Mouse (Mus musculus) lung, embryonic 16.5 days (tissue): Measurements from ENCODE around the gene Dll4. TPM values are rescaled to one million over a fixed set of nuclear protein-coding genes. Genes with fewer than 3 reads are reported as not detected.

Experiments used
- ATAC-seq: fragments of 200-750 bp; cut with Nextera tagmentation; 2 replicates; pipeline ENCODE4 v1.8.0; 2017; ENCODE audit warnings: low read depth, mild to moderate bottlenecking, moderate library complexity
- H3K27ac ChIP-seq: fragments of 300-500 bp; sonication (generic); 2 replicates; pipeline ENCODE4 v1.5.1; 2014; ENCODE audit warnings: mild to moderate bottlenecking, control low read depth, low read length
- H3K27me3 ChIP-seq: fragments of 300-500 bp; sonication (generic); 2 replicates; pipeline ENCODE4 v1.6.1; 2014; ENCODE audit warnings: low read depth, low read length, mixed read lengths; ENCODE audit not compliant: control insufficient read depth, insufficient read depth
- H3K36me3 ChIP-seq: fragments of 300-500 bp; sonication (generic); 2 replicates; pipeline ENCODE4 v1.6.1; 2014; ENCODE audit warnings: low read length; ENCODE audit not compliant: control insufficient read depth, insufficient read depth
- H3K4me1 ChIP-seq: fragments of 300-500 bp; sonication (generic); replicated peaks from 2 replicates; pipeline ENCODE4 v1.6.1; 2014; ENCODE audit warnings: low read length, mixed read lengths; ENCODE audit not compliant: control insufficient read depth, insufficient read depth
- H3K4me2 ChIP-seq: fragments of 300-500 bp; sonication (generic); 2 replicates; pipeline ENCODE4 v1.6.1; 2014; ENCODE audit warnings: low read depth, low read length, control low read depth
- H3K4me3 ChIP-seq: fragments of 300-500 bp; sonication (generic); 2 replicates; pipeline ENCODE4 v1.5.1; 2014; ENCODE audit warnings: mild to moderate bottlenecking, low read length, control low read depth
- H3K9ac ChIP-seq: fragments of 300-500 bp; sonication (generic); 2 replicates; pipeline ENCODE4 v1.6.1; 2014; ENCODE audit warnings: low read length, control low read depth
- H3K9me3 ChIP-seq: fragments of 300-500 bp; sonication (generic); 2 replicates; pipeline ENCODE4 v1.6.1; 2016; ENCODE audit warnings: low read length; ENCODE audit not compliant: control insufficient read depth
- WGBS: fragments of 180-500 bp; shearing (Covaris S2); extraction: QIAGEN DNeasy Blood & Tissue Kit; methylation state at CpG from one replicate; pipeline ENCODE4 v1.1.7; 2014; 5-methylcytosine and 5-hydroxymethylcytosine counted together
- polyA plus RNA-seq: library from polyadenylated mRNA; unstranded; fragments of >200 nt; fragmentation: Nextera tagmentation; extraction: Ambion mirVana; gene quantifications from 2 replicates; pipeline ENCODE4 v1.2.1, GENCODE M21; 2015

The Dll4 gene
- polyA plus RNA-seq, 1 experiment from 2014 or later, result 14.6 TPM

GRCm38 (mm10) chr2:119302876-119303275, 22.7 kb upstream of the Dll4 start:
- H3K4me2 ChIP-seq, result no peak overlapping the region
- WGBS, result 67% methylated on average over 6 of the region's 6 CpGs
- H3K27ac ChIP-seq, result no peak overlapping the region
- H3K36me3 ChIP-seq, result peaks cover 4% of the 10 kb centered on the region
- H3K27me3 ChIP-seq, result no peaks in the 10 kb centered on the region
- H3K9ac ChIP-seq, result no peak overlapping the region
- ATAC-seq, result no peak
- H3K9me3 ChIP-seq, result no peaks in the 10 kb centered on the region
- H3K4me1 ChIP-seq, result peaks cover 16% of the 10 kb centered on the region
- H3K4me3 ChIP-seq, result no peak overlapping the region

- H3K4me3 ChIP-seq, result no peak overlapping the region
- no peaks in the 10 kb centered on the region for H3K36me3 ChIP-seq
- no peak overlapping the region for H3K4me2 ChIP-seq
- peaks cover 16% of the 10 kb centered on the region for H3K4me1 ChIP-seq
- no peaks in the 10 kb centered on the region for H3K9me3 ChIP-seq
- peak overlapping the region; percentile 51; the same call in 1 of the 2 replicates for H3K27ac ChIP-seq
- ATAC-seq, result no peak
- WGBS, result 43% methylated on average over 3 of the region's 3 CpGs
- no peak overlapping the region for H3K9ac ChIP-seq
- no peaks in the 10 kb centered on the region for H3K27me3 ChIP-seq
These were observed 21.2 kb upstream of the Dll4 start for GRCm38 (mm10) chr2:119304391-119304790.

GRCm38 (mm10) chr2:119304798-119305208, 20.8 kb upstream of the Dll4 start:
- Histone ChIP-seq H3K27ac (0 out of 2 replicates have a peak overlapping the region, but pooled peaks have one; percentile 3), H3K36me3 (no peaks in the 10 kb centered on the region), H3K4me2 (no peak overlapping the region), H3K9me3 (no peaks in the 10 kb centered on the region), H3K4me3 (no peak overlapping the region), H3K27me3 (no peaks in the 10 kb centered on the region), H3K4me1 (peaks cover 14% of the 10 kb centered on the region), H3K9ac (no peak overlapping the region)
- peak; percentile 86 for ATAC-seq
- WGBS, result 21% methylated on average over 3 of the region's 3 CpGs

- H3K27ac ChIP-seq, result peak overlapping the region; percentile 35
- no peak overlapping the region for H3K9ac ChIP-seq
- ATAC-seq, result peak; percentile 41; the same call in 1 of the 2 replicates
- no peaks in the 10 kb centered on the region for H3K9me3 ChIP-seq
- no peak overlapping the region for H3K4me3 ChIP-seq
- peaks cover 3% of the 10 kb centered on the region; the same call in 1 of the 2 replicates for H3K4me1 ChIP-seq
- WGBS, result 31% methylated on average over 12 of the region's 12 CpGs
- H3K36me3 ChIP-seq, result no peaks in the 10 kb centered on the region
- H3K27me3 ChIP-seq, result no peaks in the 10 kb centered on the region
- no peak overlapping the region for H3K4me2 ChIP-seq
These were observed 14.0 kb upstream of the Dll4 start for GRCm38 (mm10) chr2:119311544-119311943.

- H3K4me3 ChIP-seq, result no peak overlapping the region
- H3K9me3 ChIP-seq, result no peaks in the 10 kb centered on the region
- H3K36me3 ChIP-seq, result no peaks in the 10 kb centered on the region
- peaks cover 3% of the 10 kb centered on the region; the same call in 1 of the 2 replicates for H3K4me1 ChIP-seq
- H3K4me2 ChIP-seq, result no peak overlapping the region
- H3K27me3 ChIP-seq, result no peaks in the 10 kb centered on the region
- H3K27ac ChIP-seq, result no peak overlapping the region
- H3K9ac ChIP-seq, result no peak overlapping the region
- WGBS, result 65% methylated on average over 2 of the region's 2 CpGs
- no peak for ATAC-seq
These were observed 13.1 kb upstream of the Dll4 start for GRCm38 (mm10) chr2:119312380-119312958.

- H3K9me3 ChIP-seq, result no peaks in the 10 kb centered on the region
- H3K9ac ChIP-seq, result no peak overlapping the region
- no peak overlapping the region for H3K4me2 ChIP-seq
- H3K4me3 ChIP-seq, result no peak overlapping the region
- no peaks in the 10 kb centered on the region for H3K36me3 ChIP-seq
- peak overlapping the region; percentile 70 for H3K27ac ChIP-seq
- H3K27me3 ChIP-seq, result no peaks in the 10 kb centered on the region
- peaks cover 7% of the 10 kb centered on the region; the same call in 1 of the 2 replicates for H3K4me1 ChIP-seq
- ATAC-seq, result 0 out of 2 replicates have a peak, but pooled peaks have one; percentile 11
- WGBS, result 29% methylated on average over 10 of the region's 10 CpGs
These were observed 11.7 kb upstream of the Dll4 start for GRCm38 (mm10) chr2:119313780-119314479.

- H3K9ac ChIP-seq, result no peak overlapping the region
- H3K9me3 ChIP-seq, result no peaks in the 10 kb centered on the region
- no peaks in the 10 kb centered on the region for H3K36me3 ChIP-seq
- no peaks in the 10 kb centered on the region for H3K27me3 ChIP-seq
- peak; percentile 56 for ATAC-seq
- H3K4me1 ChIP-seq, result peaks cover 7% of the 10 kb centered on the region; the same call in 1 of the 2 replicates
- no peak overlapping the region for H3K4me2 ChIP-seq
- peak overlapping the region; percentile 70 for H3K27ac ChIP-seq
- WGBS, result 69% methylated on average over 12 of the region's 12 CpGs
- H3K4me3 ChIP-seq, result no peak overlapping the region
These were observed 10.8 kb upstream of the Dll4 start for GRCm38 (mm10) chr2:119314742-119315310.

GRCm38 (mm10) chr2:119318043-119318710, 7.4 kb upstream of the Dll4 start:
- peaks cover 22% of the 10 kb centered on the region for H3K4me1 ChIP-seq
- H3K27ac ChIP-seq, result peak overlapping the region; percentile 29
- no peak overlapping the region for H3K4me2 ChIP-seq
- ATAC-seq, result peak; percentile 42
- WGBS, result 54% methylated on average over 3 of the region's 3 CpGs
- H3K9me3 ChIP-seq, result no peaks in the 10 kb centered on the region
- no peaks in the 10 kb centered on the region for H3K36me3 ChIP-seq
- no peak overlapping the region for H3K4me3 ChIP-seq
- peaks cover 25% of the 10 kb centered on the region for H3K27me3 ChIP-seq
- no peak overlapping the region for H3K9ac ChIP-seq

GRCm38 (mm10) chr2:119320571-119320970, 5.0 kb upstream of the Dll4 start:
- no peak for ATAC-seq
- Histone ChIP-seq H3K9ac (no peak overlapping the region), H3K4me3 (no peak overlapping the region), H3K4me2 (no peak overlapping the region), H3K27me3 (peaks cover 45% of the 10 kb centered on the region), H3K9me3 (no peaks in the 10 kb centered on the region), H3K27ac (peak overlapping the region; percentile 57; the same call in 1 of the 2 replicates), H3K4me1 (peaks cover 37% of the 10 kb centered on the region), H3K36me3 (no peaks in the 10 kb centered on the region)
- 50% methylated on average over 8 of the region's 8 CpGs for WGBS
